Mouse (Mus musculus): ENCODE data around the gene Olfr155.

GRCm38 (mm10) chr4:43884196-43884595 is 32.8 kb downstream of the Olfr155 start:
- no peak for TF ChIP-seq POLR2A (IDR thresholded peaks at IDR 0.05; ENCODE audit: insufficient read length, low read depth)
- TF ChIP-seq REST (IDR thresholded peaks at IDR 0.05; ENCODE audit: insufficient read depth, insufficient read length) = no peak
- no peak for TF ChIP-seq CEBPB (IDR thresholded peaks at IDR 0.05; ENCODE audit: insufficient read depth, poor library complexity, severe bottlenecking)
- no peak for TF ChIP-seq POLR2AphosphoS2 (IDR thresholded peaks at IDR 0.05; ENCODE audit: insufficient read length, low read depth)
- no peak for TF ChIP-seq E2F4 (IDR thresholded peaks at IDR 0.05; ENCODE audit: insufficient read depth)
- TF ChIP-seq TCF12 (IDR thresholded peaks at IDR 0.05; ENCODE audit: insufficient read depth, poor library complexity, severe bottlenecking) = no peak
- no peak for TF ChIP-seq MAX (IDR thresholded peaks at IDR 0.05; ENCODE audit: low read depth)
- no peak for TF ChIP-seq SRF (IDR thresholded peaks at IDR 0.05; ENCODE audit: control insufficient read depth, insufficient read length, low read depth)
- no peak for TF ChIP-seq MYOD1 (IDR thresholded peaks at IDR 0.05; ENCODE audit: control insufficient read depth in 1 of 3, insufficient read length in 2 of 3, low read depth in 2 of 3)
- no peak for TF ChIP-seq MYOG (IDR thresholded peaks at IDR 0.05; ENCODE audit: control insufficient read depth in 1 of 3, insufficient read depth in 1 of 3, insufficient read length in 2 of 3, low read depth in 2 of 3)
